Mouse (Mus musculus) inflammation-experienced regulatory T-cells, adult 6 months (primary cell): ENCODE results near the gene Capn6. TPM values are rescaled to one million over a fixed set of nuclear protein-coding genes. Genes with fewer than 3 reads are reported as not detected.

Experiments used
- ATAC-seq: one replicate; pipeline ENCODE4 v1.8.0; 2017
- polyA plus RNA-seq, 3 experiments: library from polyadenylated mRNA; unstranded; fragments of 100-300 nt; shearing (Covaris generic); gene quantifications; one replicate each; pipeline ENCODE4 v1.2.1; 2017

Capn6 gene
- not detected for polyA plus RNA-seq

DNA sequence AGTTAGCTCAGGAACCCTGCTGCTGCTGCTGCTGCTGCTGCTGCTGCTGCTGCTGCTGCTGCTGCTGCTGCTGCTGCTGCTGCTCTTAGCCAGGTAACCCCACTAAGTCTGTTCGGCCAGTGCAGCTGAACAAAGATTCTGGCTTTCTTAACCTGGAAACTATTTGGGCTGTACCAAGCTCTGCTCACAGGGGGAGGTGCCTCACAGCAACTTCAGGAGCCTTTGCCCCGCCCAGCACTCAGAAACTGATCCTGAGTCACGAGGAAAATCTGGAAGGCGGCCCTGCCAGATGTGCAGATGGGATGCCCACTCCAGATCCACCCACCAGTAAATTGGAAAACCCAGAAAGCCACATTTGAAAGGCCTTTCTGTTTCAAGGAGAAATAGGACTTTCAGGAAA lies at the start of gene Capn6:
Gene Capn6 (minus strand): TSS at position 203 of the 400 bp plus-strand sequence.
- ATAC-seq = no peak

DNA sequence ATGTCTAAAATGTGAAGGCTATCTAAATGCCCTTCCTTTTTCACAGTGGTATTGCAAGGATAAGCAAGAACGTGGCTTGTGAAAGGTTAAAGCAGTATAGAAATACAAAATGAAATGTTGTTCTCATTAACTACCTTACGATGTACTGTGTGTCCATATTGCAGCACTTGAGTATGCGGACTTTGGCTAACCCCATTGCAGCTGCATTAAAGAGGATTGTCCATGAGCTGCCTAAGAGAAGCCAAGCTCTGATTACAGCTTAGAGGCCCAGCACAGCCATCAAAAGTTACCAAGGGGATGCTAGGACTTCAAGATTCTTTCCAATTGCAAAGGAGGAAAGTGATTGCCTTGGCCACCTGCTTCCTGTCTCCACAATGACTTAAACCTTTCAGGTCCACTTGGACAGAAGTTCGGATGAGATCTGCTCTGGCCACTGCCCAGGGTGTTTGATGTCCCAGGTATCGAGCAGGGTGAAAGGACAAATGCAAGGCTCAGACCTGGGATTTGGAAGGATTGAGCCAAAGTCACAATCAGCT lies 40.0 kb upstream of the Capn6 start:
- no peak for ATAC-seq

DNA sequence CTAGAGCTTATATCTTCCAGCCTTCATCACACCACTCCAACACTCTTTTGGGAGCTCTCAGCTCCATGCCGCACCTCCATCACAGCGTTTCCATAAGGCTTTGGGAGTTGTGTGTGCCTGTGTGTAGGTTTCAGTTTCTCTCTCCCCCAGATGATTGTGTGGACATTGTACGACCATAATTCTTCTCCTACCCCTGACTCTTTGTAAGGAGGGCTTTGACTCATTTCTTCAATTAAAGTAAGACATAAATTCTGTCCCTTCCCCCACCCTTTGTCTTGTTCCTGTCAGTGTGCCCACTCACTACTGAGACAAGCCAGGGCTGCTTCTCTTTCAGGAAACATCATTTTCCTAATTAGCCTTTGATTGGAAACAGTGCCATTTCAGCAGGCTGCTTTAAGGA lies 24.1 kb upstream of the Capn6 start:
- no peak for ATAC-seq

- ATAC-seq = no peak
Observed at GRCm38 (mm10) chrX:143849969-143850368, 22.8 kb upstream of the Capn6 start.

DNA sequence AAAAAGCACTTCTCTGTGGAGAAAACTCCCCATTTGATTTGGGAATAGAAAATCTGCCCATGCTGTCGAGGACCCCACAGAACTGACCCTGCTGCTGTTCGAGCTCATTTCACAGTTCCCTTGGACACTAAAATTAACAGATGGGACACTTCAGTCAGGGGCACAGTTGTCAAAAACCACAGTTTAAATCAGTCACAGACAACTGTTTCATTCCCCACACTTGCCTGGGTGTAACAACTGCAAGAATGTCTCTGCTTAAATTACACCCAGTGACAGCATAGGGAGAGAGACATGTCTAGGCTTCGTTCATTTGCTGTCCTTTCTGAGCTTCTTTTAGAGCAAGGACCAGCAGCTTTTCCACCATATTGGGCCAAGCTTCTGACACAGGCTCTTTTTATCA lies 19.4 kb upstream of the Capn6 start:
- ATAC-seq = no peak

DNA sequence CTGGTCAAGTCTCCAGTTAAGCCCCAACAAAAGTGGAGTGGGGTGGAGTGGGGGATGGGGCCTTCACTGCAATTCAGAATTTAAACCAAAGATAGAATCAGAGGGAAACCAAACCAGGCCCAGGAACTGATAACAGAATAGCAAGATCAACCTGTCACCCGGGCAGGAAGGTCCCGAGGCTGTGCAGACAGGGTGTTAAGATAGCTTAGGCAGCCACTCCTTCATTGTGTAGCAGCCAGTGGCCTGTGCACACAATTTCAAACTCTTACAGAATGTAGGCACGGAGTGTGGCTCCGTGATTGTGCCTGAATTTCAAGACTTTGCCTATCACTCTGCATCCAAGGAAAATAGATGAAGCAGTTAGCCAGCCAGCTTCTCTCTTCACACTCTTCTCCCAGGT lies 693 bp downstream of the Capn6 start:
- ATAC-seq = no peak

DNA sequence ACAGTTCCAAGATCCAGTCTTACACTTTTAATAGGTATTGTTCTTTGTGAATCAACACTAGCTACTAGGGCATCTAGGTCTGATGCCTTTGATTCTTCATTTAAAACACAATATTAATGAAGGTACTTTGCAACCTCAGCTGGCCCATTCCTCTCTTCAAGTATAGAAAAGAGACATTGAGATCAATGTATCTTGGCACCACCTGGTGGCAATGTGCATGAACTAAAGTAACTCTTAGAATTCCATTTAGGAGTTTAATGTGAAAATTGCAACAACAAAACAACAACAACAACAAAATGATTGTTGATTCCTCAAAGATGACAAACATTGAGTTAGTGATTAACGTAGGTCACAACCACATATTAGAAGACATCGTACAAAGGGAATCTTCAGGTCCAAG lies 8.3 kb downstream of the Capn6 start:
- no peak for ATAC-seq

DNA sequence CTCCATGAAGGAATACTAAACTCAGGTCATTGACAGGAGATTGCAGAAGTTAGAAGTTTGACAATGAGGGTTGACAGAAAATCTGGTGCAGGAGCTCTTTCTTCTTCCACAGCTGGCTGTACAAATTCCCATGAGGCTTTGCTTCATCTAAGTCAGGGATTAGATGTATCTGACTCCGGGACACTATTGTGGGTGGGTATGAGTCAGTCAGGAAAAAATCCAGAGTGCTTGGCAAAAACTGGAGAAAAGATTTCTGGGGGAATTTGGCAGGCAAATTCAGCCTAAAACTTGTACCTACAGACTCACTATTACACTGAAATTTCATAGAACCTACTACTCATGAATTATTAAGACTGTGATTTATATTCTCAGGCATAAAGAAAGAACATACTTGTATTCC lies 11.3 kb downstream of the Capn6 start:
- ATAC-seq = no peak

GRCm38 (mm10) chrX:143762556-143762955 lies 64.7 kb downstream of the Capn6 start:
- no peak for ATAC-seq

Other genes starting within 250 kb of the Capn6 start
- not detected for gene Dcx, start 105.9 kb upstream of the Capn6 start, polyA plus RNA-seq